Mouse (Mus musculus) c-Kit-positive CD71-positive TER-119-positive erythroid progenitor cells, embryonic 14.5 days (primary cell): ENCODE measurements around the gene Skp1a.
"Not testable (repeated sequence)": the region's sequence is repeated elsewhere in the genome, so short reads cannot be mapped to it uniquely, and the experiment has no call there.

Experiments used
- DNase-seq: peaks from one replicate; pipeline ENCODE4 v3.0.0-alpha.2; 2013; ENCODE audit warnings: low spot score

Skp1a gene

DNA sequence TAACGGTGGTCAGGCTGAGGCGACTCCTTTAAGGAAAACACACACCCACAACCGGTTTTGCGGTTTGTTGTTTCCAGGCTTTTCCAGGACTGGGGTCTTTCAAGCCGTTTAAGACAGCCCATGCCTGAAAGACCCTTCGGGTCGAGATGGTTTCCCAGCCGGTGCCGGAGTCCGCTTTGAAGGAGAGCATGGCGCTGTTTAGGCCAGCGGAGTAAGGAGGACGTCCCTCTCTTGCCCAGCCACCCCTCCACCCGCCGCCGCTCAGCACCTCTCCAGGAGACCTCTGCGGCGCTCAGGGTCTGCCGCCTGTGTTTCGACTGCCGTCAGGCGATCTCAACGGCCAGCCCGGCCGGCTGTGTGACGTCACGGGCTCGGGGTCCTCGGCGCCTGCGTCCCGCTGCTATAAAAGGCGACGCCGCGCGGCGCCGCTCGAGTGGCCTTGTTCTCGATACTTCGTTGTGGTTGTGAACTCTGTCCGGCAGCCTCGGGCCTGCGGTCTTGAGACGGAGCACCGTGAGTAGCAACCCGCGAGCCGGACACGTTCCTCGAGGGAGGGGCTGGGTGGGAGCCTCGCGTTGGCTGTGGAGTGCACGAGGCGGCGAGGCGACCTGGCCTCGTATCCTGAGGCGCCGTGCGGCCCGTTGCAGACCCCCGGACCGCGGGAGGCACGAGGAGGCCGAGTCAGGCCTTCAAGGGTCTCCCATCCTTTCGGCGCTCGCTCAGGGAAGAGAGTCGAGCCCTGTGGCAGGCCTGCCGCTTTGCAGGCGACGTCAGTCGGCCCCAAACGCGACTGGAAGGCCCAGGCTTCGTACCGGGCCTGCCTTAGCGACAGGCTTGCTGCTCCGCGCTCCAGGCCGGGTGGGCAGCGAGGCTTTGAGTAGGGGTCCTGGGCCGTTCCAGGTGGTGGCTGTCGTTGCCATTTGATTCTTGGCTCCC is at the start of gene Skp1a:
TSS of gene Skp1a (plus strand) at position 390 of the 936 bp plus-strand sequence.
- DNase-seq = peak; percentile 87

DNA sequence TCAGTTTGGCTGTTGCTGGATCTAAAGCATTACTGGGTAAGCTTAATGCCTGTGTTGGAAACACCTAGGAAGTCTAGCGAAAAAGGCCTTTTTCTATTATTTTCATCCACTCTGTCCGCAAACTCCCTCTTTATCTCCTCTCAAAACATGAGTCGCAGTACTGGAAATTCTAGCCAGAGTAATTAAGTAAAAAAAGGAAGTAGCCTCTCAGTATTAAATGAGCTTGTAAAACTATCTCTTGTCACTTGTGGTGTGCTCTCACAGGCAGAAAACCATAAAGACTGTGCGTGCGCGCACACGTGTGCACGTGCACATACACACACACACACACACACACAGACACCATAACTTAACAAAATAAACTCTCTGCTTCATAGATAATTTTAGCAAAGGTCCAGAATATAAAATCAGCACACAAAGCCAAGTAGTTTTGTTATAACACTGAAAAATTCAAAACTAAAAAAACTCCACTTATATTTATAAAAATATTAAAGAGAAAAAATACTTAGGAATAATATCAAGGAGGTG is 35.2 kb upstream of the Skp1a start:
- DNase-seq = not testable (repeated sequence)

DNA sequence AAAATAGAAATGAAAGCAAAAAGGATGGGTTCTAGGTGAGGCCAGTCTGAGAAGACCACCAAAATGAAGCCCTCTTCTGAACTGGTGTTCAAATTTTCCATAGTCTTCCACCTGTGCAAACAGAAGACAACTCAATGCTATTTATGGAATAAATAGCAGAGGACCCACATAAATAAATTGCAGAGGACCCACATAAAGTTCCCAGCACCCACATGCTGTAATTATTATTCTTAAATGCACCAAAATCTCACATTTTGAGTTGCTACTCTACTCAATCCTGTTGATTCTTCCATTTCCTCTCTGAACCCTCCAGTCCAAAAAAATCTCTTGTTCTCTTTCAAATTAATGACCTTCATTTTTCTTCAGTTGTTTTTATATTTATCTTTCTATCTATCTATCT is 17.9 kb upstream of the Skp1a start, which contains the start of gene Olfr1371:
TSS of gene Olfr1371 (minus strand) at position 101 of the 400 bp plus-strand sequence.
- DNase-seq = no peak

DNA sequence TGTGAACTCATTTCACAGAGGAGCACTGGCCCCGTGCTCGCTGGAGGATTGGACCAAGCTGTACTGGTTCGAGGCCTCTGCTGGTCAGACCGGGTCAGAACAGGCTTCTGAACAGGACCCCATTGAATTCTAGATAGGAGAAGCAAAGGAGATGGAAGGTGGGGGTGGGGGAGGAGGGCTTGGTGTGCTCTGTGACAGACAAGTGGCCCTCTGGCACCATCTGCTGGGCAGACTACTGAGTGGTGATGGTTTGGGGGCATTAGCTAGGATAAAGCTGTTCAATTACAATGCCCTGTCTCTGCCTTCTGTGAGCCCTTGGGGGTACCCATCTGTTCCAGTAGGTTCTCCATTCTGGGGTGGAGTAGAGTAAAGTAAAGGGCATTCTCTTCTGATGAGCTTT is 11.5 kb upstream of the Skp1a start:
- DNase-seq = peak; percentile 20

DNA sequence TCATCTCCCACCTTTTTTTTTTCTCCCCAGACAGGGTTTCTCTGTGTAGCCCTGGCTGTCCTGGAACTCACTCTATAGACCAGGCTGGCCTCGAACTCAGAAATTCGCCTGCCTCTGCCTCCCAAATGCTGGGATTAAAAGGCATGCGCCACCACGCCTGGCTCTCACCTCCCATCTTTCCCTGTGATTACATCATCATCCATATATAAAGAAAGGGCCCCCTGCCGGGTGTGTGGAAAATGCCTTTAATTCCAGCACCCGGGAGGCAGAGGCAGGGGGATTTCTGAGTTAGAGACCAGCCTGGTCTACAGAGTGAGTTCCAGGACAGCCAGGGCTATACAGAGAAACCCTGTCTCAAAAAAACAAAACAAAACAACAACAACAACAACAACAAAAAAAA is 9.9 kb upstream of the Skp1a start:
- DNase-seq = not testable (repeated sequence)

DNA sequence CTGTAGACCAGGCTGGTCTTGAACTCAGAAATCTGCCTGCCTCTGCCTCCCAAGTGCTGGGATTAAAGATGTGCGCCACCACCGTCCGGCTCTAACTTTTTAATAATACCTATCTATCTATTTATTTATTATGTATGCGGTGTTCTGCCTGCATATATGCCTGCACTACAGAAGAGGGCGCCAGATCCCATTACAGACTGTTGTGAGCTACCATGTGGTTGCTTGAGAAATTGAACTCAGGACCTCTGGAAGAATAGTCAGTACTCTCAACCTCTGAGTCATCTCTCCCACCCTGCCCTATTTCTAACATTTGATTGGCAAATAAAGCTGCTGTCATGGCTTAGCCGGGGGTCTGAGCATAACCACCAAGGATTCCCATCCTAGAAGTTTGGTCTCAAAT is 8.9 kb upstream of the Skp1a start:
- DNase-seq = peak; percentile 11

DNA sequence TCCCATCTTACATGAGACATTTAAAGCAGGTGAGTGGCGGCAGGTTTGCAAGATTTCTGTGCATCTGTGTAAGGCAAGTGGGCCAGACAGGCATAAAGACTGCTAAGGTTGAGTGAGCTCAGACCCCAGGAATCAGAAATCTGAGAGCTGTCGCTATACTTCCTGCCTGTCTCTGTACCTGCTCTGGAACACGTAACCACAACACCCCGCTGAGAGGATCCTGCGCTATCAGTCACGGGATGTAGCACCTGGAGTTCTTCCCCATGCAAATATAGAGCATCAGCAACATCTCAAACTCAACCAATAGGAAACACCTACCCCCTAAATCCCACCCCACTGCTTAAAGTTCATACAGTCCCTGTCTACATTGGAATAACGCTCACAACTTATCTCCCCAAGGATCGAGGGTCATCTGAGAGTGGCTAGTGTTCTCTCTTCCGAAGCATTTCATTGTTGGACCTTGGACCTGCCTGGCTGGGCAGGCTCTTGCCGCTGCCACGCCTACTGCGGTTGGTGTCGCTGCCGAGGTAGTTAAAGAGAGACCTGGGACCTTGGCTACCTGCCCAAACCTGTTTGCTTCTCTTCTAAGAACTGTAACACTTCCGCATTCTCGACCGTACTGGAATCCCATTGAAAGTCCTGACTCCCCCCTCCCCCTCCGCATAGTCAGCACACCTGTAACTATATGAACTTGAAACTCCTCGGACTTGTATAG is 7.7 kb upstream of the Skp1a start:
- DNase-seq = no peak

DNA sequence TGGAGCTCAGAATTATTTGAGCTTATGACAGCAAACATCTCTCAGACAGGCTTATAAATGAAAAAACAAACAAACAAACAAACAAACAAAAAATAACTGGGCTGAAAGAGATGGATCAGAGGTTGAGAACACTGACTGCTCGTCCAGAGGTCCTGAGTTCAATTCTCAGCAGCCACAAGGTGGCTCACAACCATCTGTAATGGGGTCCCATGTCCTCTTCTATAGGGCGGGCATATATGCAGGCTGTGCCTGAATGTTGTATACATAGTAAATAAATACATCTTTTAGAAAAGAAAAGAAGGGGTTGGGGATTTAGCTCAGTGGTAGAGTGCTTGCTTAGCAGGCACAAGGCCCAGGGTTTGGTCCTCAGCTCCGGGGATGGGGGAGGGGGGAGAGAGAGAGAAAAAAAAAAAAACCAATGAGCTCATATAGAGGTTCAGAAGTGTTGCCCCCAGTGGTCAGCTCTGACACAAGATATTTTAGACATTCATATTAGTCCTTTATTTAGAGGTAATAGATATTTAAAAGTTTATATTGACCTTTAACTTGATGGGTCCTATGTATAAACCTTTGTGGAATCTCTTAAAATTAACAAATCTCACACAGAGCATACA is 5.7 kb upstream of the Skp1a start:
- no peak for DNase-seq

DNA sequence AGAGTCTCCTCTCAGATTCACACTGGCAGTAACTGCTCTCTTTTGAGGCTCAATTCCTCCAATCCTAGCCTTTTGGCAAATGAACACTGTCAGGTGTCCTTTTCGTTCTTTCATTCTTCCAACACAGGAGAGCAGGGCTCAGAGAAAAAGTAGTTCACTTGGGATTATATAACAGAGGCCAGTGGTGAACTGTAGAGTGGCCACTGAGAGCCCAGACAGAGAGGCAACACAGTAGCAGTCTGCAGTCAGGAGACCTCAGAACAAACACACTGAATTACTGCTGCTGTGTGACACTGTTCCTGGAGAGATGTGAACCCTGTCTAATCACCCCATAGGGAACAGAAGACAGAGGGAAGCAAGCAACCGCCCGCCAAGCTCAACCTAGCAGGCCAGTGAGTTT is 4.7 kb upstream of the Skp1a start:
- no peak for DNase-seq

DNA sequence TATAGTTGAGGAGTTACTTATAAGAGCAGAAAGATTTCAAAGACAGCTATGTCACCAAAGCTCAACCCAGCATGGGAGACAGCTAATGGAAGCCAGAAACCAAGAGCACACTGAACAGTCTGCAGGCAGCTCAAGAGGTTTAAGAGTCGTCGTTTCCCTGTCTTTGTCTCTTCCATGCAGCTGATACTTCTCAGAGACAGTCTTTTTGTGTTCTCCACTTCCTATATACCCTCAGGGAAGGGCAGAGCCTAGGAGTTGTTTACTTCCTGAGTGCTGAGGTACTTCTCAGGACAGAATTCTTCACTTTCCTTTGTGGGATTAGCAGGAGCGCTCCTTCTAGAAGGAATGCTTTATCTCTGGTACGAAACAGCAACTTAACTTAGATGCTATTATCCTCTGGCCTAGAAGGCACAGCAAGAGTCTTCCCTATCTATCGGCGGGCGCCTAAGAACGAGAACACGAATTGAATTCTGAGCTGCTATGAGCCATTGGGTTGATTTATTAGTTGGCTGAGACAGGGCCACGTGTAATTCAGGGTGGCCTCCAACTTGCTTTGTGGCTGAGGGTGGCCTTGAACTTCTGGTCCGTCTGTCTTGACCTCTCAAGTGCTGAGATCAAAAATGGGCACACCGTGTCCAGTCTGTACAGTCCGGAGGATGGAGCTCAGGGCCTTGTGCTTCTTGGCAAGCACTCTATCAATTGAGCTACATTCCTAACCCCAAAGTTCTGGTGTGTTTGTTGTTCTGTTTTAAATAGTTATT is 4.1 kb upstream of the Skp1a start:
- DNase-seq = no peak

DNA sequence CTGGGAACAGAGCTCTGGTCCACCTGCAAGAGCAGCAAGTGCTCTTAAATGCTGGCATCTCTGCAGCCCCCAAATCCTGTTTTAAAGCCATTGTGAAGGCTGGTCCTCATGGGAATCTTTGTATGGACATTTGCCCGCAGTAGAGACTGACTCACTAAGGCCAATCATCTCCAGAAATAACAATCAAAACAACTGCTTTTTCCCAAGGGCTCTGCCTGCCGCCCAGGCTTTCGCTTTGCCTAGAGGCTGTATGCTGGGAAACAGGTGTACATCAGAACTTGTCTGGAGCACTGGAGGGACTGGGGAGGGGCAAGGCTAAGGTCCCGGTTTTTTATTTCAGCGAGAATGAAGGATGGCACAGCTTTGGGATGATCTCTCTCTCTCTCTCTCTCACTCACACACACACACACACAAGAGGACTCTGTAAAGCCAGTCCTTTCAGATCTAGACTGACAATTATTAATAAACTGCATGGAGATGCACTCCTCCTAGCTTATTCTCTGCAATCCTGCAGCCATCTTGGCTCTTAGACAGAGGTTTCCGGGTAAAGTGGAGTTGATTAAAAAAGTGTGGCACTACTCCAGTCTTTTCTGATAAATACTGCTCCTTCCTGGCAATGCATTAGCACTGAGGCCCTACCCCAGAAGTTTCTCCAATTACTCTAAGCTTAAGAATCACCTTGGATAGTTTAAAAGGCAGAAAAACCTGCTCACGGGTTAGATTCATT is 2.9 kb upstream of the Skp1a start:
- no peak for DNase-seq

DNA sequence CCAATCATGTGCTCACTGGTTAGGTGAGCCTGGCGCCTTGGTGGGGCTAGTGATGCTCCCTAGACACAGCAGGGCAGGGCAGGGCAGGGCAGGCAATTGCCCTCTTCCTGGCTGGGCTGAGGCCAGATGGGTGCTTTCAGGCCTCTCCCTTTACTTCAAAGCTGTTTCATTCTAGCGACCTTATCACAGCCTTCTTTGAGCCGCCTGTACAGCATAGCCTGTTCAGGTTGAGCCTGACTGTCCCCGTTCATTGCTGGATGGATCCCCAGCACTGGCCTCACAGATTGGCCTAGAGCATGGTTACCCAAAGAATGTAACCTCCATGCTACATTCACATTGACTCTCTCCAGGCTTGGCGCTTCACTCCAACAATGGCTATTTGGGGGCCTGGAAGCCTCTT is 1.1 kb upstream of the Skp1a start:
- DNase-seq = no peak

DNA sequence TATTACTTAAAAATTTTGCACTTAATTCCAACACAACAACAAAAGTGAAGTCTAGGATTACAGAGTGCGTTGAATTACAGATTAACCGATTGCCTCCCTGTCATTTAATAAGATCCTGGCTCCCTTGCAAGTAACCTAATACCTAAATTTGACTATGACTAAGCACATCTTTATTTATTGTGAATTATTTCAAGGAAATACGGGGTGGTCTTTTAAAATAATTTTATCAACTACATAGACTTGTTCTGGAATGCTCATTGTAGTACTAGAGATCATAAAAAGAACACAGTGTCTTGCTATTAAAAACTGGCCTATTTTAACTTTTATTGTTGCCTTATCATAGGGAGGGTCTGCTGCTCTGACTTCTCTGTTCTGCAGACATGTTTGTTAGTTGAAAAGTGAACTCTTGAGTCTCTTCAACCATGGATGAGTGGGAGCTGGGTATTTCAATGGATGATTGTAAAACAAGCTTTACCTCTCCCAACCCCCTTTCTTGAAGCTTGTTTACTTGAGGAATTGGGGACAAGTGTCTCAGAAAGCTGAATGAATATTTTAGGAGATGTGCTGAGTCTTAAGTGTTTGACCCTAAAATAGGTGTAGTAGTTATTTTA is 1.4 kb downstream of the Skp1a start:
- no peak for DNase-seq

DNA sequence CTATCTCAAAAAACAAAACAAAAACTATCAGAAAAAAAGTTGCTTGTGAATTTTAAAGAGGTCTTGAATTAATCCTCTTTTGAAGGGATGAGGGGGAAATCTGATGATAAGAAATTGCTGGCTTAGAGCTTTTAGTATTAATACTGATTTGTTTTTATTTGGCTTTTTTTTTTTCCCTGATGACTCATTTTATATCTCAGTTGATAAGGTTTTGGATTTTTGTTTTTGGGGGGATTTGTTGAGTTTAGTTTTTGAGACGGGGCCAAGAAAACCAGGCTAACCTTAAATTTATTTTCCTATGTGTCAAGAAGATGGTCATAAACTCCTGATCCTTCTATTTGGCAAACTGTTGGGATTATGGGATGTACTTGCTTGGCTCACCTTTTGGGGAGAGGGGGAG is 2.1 kb downstream of the Skp1a start:
- DNase-seq = no peak

DNA sequence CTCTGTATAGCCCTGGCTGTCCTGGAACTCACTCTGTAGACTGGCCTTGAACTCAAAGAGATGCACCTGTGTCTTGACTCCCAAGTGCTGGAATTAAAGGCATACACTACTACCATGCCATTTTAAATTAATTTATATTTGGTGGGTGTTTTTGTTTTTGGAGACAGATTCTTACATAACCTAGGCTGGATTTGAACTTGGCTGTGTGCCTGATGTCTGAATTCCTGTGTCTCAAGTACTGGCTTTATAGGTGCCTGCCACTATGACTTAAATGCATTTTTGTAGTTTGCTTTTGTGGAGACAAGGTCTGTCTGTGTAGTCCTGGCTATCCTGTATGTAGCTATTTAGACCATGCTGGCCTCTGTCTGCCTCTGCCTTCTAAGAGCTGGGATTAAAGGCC is 2.7 kb downstream of the Skp1a start:
- no peak for DNase-seq

DNA sequence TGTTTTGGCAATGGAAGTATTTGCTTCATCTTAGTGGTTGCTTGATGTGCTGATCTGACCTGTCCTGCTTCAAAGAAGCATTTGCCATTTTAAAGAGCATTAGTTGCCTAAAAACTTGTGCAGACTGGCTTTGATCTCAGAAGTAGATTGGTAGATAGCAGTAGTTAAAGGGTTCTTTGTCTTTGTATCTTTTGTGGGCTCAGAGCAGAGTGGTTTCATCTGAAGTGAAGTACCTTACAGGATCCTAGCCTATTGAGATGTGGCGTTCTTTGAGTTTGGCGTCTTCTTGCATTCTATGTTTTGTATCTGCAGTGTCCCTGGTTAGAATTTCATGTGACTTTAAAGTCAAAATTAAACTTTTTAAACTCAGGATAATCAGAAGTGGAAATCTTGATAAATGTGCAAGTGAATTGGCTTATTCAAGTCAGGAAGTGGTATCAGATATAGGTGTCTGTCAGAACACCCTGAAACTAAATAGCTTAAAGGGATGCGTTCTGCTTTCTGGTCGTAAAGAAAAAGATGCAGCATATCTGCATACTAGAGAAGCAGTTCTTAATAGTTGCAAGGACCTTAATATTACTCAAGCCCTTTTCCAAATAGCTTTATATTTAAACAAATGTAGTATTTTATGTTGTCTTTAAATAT is 9.2 kb downstream of the Skp1a start:
- DNase-seq = no peak

DNA sequence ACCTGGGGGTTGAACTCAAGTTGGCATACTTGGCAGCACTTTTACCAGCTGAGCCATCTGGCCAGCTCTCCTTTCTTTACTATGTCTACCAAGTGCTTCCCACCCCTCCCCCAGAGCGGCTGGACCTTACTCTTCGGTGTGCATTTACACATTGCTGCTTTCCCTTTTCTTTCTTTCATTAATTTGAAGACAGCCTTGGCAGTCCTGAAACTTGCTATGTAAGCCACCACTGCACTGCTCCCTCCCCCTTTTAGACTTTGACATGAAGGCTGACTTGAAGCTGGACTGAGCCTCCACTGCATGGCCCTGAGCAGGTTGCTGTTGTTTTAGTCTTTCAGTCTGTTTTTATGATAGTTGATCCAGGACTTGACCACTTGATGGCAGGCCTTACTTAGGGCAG is 17.7 kb downstream of the Skp1a start:
- no peak for DNase-seq

DNA sequence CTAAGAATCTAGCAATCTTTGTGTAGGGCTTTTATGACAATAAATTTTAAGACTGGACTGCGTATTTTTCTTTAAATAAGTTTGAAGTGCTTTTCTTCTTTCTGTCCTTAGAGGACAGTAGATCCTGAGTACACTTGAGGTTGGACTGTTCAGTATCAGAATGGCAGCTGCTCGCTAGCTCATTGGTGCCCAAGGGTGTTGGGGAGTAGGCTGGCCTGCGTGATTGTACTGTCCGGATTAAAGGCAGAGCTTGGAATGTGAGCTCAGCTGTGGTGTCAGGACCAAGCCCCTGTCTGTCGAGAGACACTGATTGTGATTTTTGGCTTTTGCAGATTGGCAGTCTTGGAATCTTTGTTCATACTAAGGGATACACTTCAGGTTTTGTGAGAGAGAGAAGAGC is 20.0 kb downstream of the Skp1a start:
- no peak for DNase-seq

DNA sequence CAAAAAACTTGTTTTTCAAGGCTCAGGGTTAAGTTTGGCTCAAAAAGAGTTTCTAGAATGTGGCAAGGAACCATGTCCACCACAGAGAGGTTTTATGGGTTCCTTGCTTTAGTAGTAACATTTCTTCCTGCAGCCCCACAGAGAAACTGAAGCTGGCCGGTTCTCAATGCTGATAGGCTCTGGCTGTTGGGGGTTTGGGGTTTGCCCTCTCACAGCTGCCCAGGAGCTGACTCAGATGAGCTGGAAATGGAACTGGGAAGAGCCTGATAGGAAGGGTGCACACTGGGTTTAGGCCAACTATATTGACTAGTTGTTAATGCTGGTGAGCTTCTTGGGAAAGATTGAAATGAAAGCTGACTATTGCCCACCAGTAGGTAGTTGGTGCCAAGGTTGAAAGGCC is 20.9 kb downstream of the Skp1a start:
- DNase-seq = no peak
